Mouse (Mus musculus): ENCODE data around the gene Ly6g6c.

Ly6g6c gene

GRCm38 (mm10) chr17:35115046-35116019 lies 50.1 kb downstream of the Ly6g6c start, which contains the start of gene Ly6g5b:
Gene Ly6g5b, minus strand, starts transcription at chr17:35115428.
- Histone ChIP-seq H3K9me3 (ENCODE audit: low read length) (no peaks in the 10 kb centered on the region), H3K36me3 (ENCODE audit: insufficient read depth, low read length) (peaks cover 62% of the 10 kb centered on the region), H3K4me3 (replicated peaks; ENCODE audit: low read length) (no peak within 1 kb of the TSS), H3K4me1 (replicated peaks; ENCODE audit: low read depth, low read length) (peaks cover 61% of the 10 kb centered on the region), H3K27me3 (ENCODE audit: insufficient read depth, low read length) (no peaks in the 10 kb centered on the region)
- TF ChIP-seq POU5F1 (IDR thresholded peaks at IDR 0.05; ENCODE audit: borderline replicate concordance, low read length), result no peak

Measured in E14TG2a.4 (cell line).